Mouse (Mus musculus): ENCODE measurements around the gene Foxb2.
"Not testable (repeated sequence)": the region's sequence is repeated elsewhere in the genome, so short reads cannot be mapped to it uniquely, and the experiment has no call there.

Gene Foxb2

DNA sequence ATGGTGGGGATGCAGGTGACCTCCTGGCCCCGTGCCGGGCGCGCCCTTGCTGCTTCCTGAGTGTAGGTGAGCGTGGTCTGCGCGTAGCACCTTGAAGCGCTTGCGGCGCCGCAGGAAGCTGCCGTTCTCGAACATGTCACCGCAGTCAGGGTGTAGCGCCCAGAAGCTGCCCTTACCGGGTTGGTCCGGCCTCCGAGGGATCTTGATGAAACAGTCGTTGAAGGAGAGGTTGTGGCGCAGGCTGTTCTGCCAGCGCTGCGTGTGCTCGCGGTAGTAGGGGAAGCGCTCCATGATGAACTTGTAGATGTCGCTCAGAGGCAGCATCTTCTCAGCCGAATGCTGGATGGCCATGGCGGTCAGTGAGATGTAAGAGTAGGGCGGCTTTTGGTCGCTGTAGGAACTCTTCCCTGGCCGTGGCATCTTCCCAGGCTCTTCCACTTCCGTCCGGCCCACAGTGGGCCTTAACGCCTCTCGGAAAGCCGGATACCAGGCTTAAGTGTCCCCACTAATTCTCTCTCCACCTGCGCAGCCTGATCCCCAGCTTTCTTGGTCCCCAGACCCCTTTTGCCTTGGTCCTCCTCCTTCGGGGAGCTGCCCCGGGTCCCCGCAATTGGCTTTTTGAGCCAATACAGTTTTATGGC lies at the start of gene Foxb2:
Gene Foxb2, minus strand, starts transcription at position 585 of the 641 bp plus-strand sequence.
- peak; percentile 30 for DNase-seq (ENCODE audit: low read depth)

DNA sequence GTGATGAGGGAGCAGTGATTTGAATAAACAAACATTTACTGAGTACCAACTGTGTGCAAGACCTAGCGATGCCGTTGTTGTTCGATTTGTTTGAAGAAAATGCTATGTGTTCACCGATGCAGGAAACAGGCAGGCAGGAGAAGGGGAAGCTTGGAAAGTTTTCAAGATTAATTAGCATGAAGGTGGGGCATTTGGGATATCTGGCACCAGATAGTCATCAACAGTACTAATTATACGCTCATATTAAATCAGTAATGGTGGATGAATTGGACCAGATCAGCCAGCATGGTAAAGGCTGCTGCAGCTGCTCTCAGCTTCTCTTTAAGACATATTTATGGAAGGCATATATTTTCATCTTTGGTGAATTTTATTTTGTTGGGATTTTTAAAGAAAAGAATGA lies 37.9 kb upstream of the Foxb2 start:
- DNase-seq (ENCODE audit: low read depth), result no peak

GRCm38 (mm10) chr19:16903106-16903505 lies 29.5 kb upstream of the Foxb2 start:
- peak; percentile 16 for DNase-seq (ENCODE audit: low read depth)

- no peak for DNase-seq (ENCODE audit: low read depth)
Observed at GRCm38 (mm10) chr19:16899716-16900115, 26.1 kb upstream of the Foxb2 start.

DNA sequence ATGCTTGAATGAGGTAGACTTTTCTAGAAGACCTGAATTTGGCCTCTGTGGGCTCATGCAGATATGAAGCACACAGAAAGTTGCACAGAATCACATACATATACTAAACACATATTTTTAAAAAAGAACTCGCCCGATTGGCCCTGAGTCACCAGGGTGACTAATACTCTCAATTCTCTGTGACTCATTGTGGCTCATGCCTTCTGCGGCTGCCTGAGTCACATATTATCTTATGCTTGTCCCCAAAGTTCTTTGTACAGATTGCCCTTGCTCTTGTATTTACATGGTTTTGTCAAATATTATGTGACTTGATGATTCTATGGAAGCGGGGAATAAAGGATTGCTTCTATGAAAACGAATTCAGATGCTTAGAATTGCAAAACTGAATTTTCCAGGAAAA lies 25.0 kb upstream of the Foxb2 start:
- no peak for DNase-seq (ENCODE audit: low read depth)

- DNase-seq (ENCODE audit: low read depth), result no peak
Observed at GRCm38 (mm10) chr19:16876458-16876770, 2.8 kb upstream of the Foxb2 start.

DNA sequence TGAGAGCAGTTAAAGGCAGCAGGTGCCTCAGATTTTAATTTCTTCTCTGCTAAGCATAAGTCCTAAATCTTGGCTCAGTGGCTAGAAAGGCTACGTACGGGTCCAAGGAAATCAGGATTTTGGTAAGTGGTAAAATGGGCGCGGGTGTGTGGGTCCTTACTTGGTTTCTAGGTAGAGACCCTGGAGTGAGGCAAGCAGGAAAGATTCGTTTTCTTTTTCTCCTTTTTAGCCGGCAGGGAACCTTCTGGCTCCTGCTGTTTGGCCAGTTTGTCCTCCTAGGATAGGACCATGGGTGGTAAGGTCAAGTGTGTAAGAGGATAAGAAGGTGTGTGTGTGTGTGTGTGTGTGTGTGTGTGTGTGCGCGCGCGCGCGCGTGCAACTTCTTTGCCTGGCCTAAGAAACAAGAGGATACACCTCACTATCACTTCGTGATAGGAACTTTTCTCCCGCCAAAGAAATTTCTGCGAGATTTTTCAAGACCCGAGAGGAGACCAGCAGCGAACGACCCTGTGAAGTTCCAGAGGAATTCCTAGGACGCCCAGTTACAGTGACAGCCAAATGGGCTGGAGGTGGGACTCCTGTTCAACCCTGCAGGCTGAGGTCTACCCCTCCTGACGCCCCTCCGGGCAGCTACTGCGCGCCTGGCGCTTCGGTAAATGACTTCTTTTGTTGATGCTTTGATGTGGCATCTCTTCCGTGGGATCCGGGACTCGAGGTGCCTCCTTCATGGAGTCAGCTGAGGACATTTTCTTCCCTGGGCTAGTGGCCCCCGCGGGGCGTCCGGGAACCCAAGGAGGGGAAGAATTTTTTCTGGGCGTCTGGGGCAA lies 2.2 kb upstream of the Foxb2 start:
- DNase-seq (ENCODE audit: low read depth), result no peak

DNA sequence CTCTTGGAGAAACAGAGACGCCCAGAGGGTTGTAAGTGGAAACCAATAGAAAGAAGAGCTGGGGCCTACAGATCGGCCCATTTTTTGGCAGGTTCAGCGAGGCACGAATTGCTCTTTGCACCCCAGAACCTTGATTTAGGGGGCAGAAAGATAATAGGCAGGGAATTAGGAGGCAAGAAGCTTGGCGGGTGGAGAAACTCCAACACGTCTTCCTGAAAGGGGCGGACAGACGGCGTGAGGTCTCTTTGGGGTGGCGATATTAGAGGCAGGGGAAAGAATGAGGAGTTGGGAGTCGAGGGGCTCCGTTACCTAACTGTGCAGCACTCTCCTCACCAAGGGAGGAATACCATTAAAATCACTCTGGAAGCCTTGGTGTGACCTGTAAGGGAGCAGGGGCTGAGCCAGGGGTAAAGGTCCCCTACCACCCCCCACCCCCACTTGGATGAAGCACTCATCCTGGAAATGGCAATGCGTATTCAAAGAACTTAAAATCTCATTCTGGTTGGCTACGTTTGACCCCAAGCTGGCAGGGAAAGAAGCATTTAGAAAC lies 1.5 kb upstream of the Foxb2 start:
- no peak for DNase-seq (ENCODE audit: low read depth)

DNA sequence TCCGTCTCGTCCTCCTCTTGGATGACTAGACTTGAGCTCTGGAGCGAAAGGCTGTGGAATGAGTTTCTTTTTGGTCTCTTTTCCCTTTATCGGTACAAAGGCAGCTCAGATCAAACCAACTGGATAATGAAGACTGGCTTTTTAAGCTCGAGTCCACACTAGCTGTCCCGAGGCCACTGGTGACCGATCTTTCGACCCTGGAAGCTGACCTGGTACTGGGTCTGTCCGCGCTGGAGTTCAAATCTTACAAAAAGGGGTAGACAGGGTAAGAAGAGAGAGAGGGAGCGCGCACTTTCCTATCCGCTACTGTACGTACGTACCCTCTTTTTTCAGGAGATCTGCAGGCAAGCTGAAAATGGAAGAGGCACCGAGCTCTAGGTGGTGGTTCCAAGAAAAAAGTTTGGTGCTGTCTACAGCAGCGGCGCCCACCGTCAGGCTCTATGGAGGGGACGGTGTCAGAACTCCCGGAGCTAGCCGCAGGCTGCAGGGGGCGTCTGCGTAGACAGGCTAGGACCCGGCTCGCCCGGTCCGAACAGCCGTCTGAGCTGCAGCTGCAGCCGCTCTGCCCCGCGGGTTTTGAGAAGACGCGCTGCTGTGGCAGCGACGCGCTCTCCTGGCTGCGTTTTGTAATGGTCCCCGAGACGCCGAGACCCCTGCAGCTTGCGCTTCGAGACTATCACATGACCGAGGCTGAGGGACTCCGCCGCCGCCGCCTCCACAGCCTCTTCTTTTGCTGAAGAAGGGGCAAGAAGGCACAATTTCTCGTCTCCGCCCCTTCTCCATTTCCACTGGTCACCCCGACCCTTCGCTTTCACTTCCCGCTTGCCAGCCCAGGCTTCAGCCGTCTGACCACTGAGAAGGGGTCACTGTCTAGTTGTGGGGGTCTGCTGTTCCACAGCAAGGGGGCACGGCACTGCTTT lies 597 bp upstream of the Foxb2 start:
- DNase-seq (ENCODE audit: low read depth), result no peak

DNA sequence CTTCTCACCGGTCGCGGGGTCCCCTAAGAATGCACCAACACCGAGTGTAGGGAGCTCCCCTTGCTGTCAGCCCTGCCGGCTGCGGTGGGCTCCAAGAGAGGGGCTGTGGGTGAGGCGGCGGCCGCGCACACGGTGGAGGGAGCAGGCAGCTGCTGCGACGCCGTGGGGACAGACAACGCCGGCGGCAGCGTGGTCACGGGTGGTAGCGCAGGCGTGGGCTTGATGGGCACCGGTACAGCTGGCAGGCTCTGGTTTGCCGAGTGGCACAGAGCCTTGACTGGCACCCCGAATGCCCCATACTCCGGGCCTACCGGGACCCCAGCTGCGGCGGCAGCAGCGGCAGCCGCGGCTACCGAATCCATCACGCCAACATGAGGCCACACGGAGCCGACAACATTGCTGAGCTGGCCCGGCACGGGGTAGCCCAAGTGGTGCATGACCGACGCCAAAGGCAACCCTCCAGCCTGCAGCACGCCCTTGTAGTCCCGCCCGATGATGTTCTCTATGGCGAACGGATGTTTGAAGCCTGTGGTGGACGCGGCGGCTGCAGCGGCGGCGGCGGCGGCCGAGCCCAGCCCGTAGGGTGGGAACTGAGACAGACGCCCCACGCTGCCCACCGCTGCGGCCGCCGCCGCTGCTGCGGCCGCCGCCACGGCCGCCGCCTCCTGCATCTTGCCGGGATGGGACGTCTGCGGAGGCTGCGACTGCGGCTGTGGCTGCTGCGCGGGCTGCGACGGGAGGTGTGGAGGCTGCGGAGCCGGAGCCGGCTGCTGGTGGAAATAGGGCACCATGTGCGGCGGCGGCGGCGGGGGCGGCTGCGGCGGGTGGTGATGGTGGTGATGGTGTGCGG lies 1.0 kb downstream of the Foxb2 start:
- DNase-seq (ENCODE audit: low read depth), result peak; percentile 23

- peak; percentile 13 for DNase-seq (ENCODE audit: low read depth)
Observed at GRCm38 (mm10) chr19:16871192-16871760, 2.3 kb downstream of the Foxb2 start.

- DNase-seq (ENCODE audit: low read depth), result peak; percentile 13
Observed at GRCm38 (mm10) chr19:16870501-16871191, 3.0 kb downstream of the Foxb2 start.

- no peak for DNase-seq (ENCODE audit: low read depth)
Observed at GRCm38 (mm10) chr19:16868534-16868933, 5.1 kb downstream of the Foxb2 start.

DNA sequence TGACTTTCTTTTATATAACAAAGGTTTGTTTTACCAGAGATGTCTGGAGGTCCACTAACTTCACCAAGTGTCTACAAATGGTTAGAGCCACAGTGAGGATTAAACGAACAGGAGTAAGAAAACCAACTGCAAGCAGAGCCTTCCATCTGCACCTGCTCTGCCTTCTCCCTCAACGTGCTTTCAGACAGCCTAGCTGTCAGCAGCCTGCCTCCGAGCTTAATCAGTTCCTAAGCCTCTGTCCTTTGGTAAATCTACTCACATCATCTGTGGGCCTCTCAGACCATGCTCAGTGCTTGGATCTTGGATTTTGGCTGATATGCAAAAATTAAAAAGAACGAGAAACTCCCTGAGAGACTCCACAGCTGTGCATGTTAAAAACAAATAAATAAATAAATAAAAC lies 15.0 kb downstream of the Foxb2 start:
- no peak for DNase-seq (ENCODE audit: low read depth)

GRCm38 (mm10) chr19:16856752-16857151 lies 16.9 kb downstream of the Foxb2 start:
- no peak for DNase-seq (ENCODE audit: low read depth)

DNA sequence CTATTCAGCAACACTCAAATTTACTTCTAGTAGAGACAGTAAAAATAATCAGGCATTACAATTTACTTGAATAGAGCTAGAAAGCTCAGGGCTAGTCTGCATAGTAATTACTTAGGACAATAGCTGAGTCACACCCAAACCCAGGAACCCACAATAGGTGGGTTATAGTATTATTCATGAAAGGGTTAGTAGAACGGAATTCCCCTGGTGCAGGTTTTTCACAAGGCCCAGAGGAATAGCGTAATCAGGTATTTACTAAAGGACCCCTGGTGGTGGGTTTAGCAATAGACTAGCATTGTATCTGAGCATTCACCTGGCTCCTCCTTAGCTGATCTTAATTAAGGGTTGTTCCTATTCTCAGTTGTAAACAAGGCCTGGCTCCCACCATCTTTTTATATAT lies 29.5 kb downstream of the Foxb2 start:
- not testable (repeated sequence) for DNase-seq (ENCODE audit: low read depth)

DNA sequence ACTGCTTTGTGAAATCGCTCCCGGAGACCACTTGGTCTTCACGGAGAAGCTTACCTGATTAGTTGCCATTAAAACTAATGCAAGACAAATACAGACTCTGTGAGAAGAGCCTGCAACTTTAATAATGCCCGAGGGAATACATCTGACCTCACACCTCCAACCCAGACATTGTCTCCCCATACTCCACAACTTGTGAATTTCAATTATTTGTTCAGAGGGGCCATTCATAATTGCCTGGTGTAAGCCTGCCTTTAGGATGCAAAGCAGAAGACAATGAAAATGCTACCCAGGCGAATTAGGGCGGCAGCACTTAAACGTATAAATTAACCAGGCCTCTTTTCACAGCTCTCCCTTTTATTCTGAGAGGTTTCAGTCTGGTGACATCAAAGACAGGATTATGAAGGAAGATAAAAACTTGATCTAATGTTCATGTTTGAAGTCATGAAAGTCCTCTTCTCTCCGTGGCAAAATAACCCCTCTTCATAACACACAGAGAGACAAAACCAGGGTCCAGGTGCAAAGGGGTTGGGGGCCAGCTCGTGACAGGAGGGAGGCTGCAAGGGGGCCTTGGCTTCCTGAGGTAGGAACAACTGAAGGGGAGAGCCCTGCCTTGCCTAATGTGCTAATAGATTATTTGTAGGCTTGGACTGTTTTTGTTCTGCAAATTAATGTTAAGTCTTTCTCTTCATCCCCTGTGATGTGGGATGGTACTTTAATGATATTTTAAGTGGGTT lies 31.9 kb downstream of the Foxb2 start:
- no peak for DNase-seq (ENCODE audit: low read depth)

GRCm38 (mm10) chr19:16841001-16841400 lies 32.6 kb downstream of the Foxb2 start:
- no peak for DNase-seq (ENCODE audit: low read depth)

DNA sequence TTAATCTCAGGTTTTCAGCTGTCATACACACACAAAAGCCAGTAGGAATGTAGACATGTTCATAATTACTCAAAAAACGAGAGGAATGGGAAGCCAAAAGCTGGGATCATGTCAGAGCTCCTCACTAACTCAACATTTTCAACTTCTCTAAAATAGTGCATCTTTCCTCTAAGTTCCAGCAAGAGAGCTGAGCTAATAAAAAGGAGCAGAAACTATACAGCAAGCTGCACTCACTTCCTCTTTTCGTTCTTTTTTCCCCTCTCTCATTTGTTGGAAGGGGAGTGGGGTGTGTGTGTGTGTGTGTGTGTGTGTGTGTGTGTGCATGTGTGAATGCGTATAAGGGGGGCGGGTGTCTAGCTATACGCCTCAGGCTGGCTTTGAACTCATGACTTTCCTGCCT lies 45.9 kb downstream of the Foxb2 start:
- DNase-seq (ENCODE audit: low read depth), result no peak

DNA sequence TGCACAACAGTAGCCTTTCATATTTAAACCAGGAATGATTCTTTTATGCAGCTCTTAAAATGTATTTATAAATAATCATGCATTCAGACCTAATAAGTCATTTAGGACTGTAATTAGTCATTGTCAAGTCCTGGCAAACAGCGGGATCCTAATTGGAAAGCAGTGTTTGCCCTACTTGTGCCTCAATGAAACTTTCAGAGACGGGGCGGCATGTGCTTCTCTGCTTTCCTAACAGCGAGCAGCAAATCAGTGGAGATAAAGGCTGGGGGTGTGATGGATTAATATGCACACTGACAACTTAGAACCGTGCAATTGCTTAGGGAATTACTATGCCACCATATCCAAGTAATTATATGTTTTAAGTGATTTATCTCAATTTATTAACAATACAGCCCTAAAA lies 48.4 kb downstream of the Foxb2 start:
- DNase-seq (ENCODE audit: low read depth), result no peak

Measured in induced T-regulatory cell, adult 2 months (primary cell).